Mouse (Mus musculus): Measurements from ENCODE around the gene Olfr58. TPM values are rescaled to one million over a fixed set of nuclear protein-coding genes. Genes with fewer than 3 reads are reported as not detected.

The Olfr58 gene
- not detected in 2 replicates for polyA plus RNA-seq (2012; rRNA removed)

DNA sequence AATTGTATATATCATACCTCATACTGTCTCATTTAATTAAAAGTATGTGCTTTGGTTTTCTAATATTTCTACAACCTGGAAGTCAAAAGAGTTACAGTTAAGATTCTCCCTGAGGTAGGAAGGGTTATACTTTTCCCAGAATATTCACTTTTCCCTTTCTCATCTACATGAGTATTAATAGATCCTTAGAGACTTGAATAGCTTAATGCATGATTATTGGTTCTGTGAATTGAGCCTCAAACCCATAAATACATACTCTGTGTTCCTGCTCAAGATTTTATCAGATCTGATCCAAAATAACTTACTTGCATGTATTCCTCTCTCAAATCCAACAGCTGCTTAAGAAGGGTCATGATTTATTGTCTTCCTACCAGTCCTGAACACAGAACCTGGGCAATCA, at the start of gene Olfr58:
TSS of gene Olfr58 (plus strand) at position 301 of the 400 bp plus-strand sequence.

DNA sequence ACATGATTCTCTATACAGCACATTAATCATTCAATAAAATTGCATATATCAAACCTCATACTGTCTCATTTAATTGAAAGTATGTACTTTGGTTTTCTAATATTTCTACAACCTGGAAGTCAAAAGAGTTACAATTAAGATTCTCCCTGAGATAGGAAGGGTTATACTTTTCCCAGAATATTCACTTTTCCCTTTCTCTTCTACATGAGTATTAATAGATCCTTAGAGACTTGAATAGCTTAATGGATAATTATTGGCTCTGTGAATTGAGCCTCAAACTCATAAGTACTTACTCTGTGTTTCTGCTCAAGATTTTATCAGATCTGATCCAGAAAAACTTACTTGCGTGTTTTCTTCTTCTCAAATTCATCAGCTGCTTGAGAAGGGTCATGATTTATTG, 24.5 kb downstream of the Olfr58 start, which contains the start of gene Olfr859:
TSS of gene Olfr859 (plus strand) at position 301 of the 400 bp plus-strand sequence.

Other genes with a start within 250 kb of the Olfr58 start
- not detected in 2 replicates for gene Olfr853, start 239.2 kb upstream of the Olfr58 start, polyA plus RNA-seq (2012; rRNA removed)
- not detected in 2 replicates for gene Olfr854, start 212.9 kb upstream of the Olfr58 start, polyA plus RNA-seq (2012; rRNA removed)
- gene Olfr855, start 197.7 kb upstream of the Olfr58 start, polyA plus RNA-seq (2012; rRNA removed) = not detected in 2 replicates
- gene Zfp317, start 158.2 kb upstream of the Olfr58 start, polyA plus RNA-seq (2012; rRNA removed) = 0.81 and 1.0 TPM in 2 replicates
- gene Olfr857, start 70.8 kb upstream of the Olfr58 start, polyA plus RNA-seq (2012; rRNA removed) = not detected in 2 replicates
- gene Olfr859, start 24.6 kb downstream of the Olfr58 start, polyA plus RNA-seq (2012; rRNA removed) = not detected in 2 replicates
- not detected in 2 replicates for gene Olfr860, start 69.5 kb downstream of the Olfr58 start, polyA plus RNA-seq (2012; rRNA removed)
- not detected in 2 replicates for gene Olfr862, start 107.7 kb downstream of the Olfr58 start, polyA plus RNA-seq (2012; rRNA removed)
- not detected in 2 replicates for gene Olfr77, start 136.6 kb downstream of the Olfr58 start, polyA plus RNA-seq (2012; rRNA removed)
- gene Olfr866, start 247.8 kb downstream of the Olfr58 start, polyA plus RNA-seq (2012; rRNA removed) = not detected in 2 replicates

Data from stomach, adult 2 months (tissue).